ENCODE assay signal across 11 mouse cellular contexts in genomic region chr8:83693609-83694236, GRCm38 (mm10). TPM values are rescaled to one million over a fixed set of nuclear protein-coding genes. Genes with fewer than 3 reads are reported as not detected.
DNase-seq lines count a peak whose midpoint lies in the region; ATAC-seq and TF ChIP-seq lines count a peak whose summit lies in the region.
"Had no signal": no experiment of that assay in that cellular context is flagged by ENCODE, and none has a peak within 500 bp of the region (broad histone marks: within the 10 kb centered on the region; RNA-seq: fewer than 3 reads in every experiment).

No protein-coding gene starts in this region.

- H3K9me3 ChIP-seq in forebrain, postnatal 0 days (ENCODE audit: low read length), result no peaks in the 10 kb centered on the region

- no peak for TF ChIP-seq EP300 in heart, adult 2 months (IDR thresholded peaks at IDR 0.05; ENCODE audit: insufficient read depth, low read depth, low read length)

- ATAC-seq in forebrain, postnatal 0 days, result no peak
- ATAC-seq: hindbrain, postnatal 0 days had no signal

- TF ChIP-seq POLR2A in heart, adult 2 months (IDR thresholded peaks at IDR 0.05; ENCODE audit: insufficient read depth, low read depth, low read length), result no peak
- no peak for TF ChIP-seq POLR2A in cortical plate, adult 2 months (IDR thresholded peaks at IDR 0.05; ENCODE audit: extremely low read depth, insufficient read depth, low read length)

- DNase-seq in heart, adult 2 months, result peak; percentile 57 to 69
- DNase-seq in heart, postnatal 10 days, result no peak
- peak; percentile 41 for DNase-seq in CD4-positive helper T cell, adult 2 months (ENCODE audit: low read depth, low spot score)
- peak; percentile 63 for DNase-seq in lung, postnatal 36 days
- DNase-seq in layer of hippocampus, adult 18-20 months (ENCODE audit: low spot score in 2 of 2), result no peak
- no peak for DNase-seq in forebrain, postnatal 0 days
- DNase-seq in frontal cortex, postnatal 10 days (ENCODE audit: low spot score in 2 of 2), result no peak
- DNase-seq: cerebellum, adult 11-12 months had no signal

- WGBS in heart, adult 2 months, result 50% methylated on average over 10 of the region's 10 CpGs
- WGBS in forebrain, postnatal 0 days, result 89% methylated on average over 10 of the region's 10 CpGs

- peaks cover 25% of the 10 kb centered on the region for H3K4me1 ChIP-seq in heart, adult 2 months (ENCODE audit: control insufficient read depth, insufficient read depth, low read length)
- peaks cover 23% of the 10 kb centered on the region for H3K4me1 ChIP-seq in cortical plate, adult 2 months (ENCODE audit: control insufficient read depth, insufficient read depth, low read length)
- H3K4me1 ChIP-seq in forebrain, postnatal 0 days (ENCODE audit: insufficient read depth), result peaks cover 11% of the 10 kb centered on the region

- no peaks in the 10 kb centered on the region for H3K27me3 ChIP-seq in heart, adult 2 months (ENCODE audit: control insufficient read depth, insufficient read depth, low read length)
- no peaks in the 10 kb centered on the region for H3K27me3 ChIP-seq in forebrain, postnatal 0 days (ENCODE audit: insufficient read depth, low read length)

- no peak overlapping the region for H3K9ac ChIP-seq in heart, adult 2 months (ENCODE audit: low read depth, low read length)
- no peak overlapping the region for H3K9ac ChIP-seq in forebrain, postnatal 0 days

- H3K4me2 ChIP-seq in forebrain, postnatal 0 days (ENCODE audit: low read depth), result no peak overlapping the region

- intact Hi-C loops in heart, adult 2 months (cut with DNase I), result no loop called here
- intact Hi-C loops in heart, postnatal 10 days (cut with DNase I), result no loop called here

- no peak overlapping the region for H3K4me3 ChIP-seq in heart, adult 2 months
- H3K4me3 ChIP-seq in cortical plate, adult 2 months (ENCODE audit: insufficient read depth, low read length), result no peak overlapping the region
- no peak overlapping the region for H3K4me3 ChIP-seq in forebrain, postnatal 0 days (ENCODE audit: low read depth, low read length)
- H3K4me3 ChIP-seq: myocyte had no signal

- TF ChIP-seq CTCF in heart, adult 2 months (IDR thresholded peaks at IDR 0.05), result no peak
- no peak for TF ChIP-seq CTCF in cortical plate, adult 2 months (IDR thresholded peaks at IDR 0.05; ENCODE audit: extremely low read depth, insufficient read depth, low read length)
- no peak for TF ChIP-seq CTCF in forebrain, postnatal 0 days (IDR thresholded peaks at IDR 0.05; ENCODE audit: low read depth)

- H3K36me3 ChIP-seq in heart, adult 2 months (ENCODE audit: control insufficient read depth, insufficient read depth, low read length), result peaks cover 2% of the 10 kb centered on the region; the same call in 1 of the 2 replicates
- peaks cover 31% of the 10 kb centered on the region for H3K36me3 ChIP-seq in forebrain, postnatal 0 days (ENCODE audit: insufficient read depth)

- H3K27ac ChIP-seq in heart, adult 2 months, result peak overlapping the region; percentile 40; the same call in 1 of the 2 replicates
- H3K27ac ChIP-seq in cortical plate, adult 2 months (ENCODE audit: insufficient read depth, low read length), result peak overlapping the region; percentile 16; the same call in 1 of the 2 replicates
- H3K27ac ChIP-seq in forebrain, postnatal 0 days (ENCODE audit: low read depth, low read length), result no peak overlapping the region
- H3K27ac ChIP-seq: hindbrain, postnatal 0 days had no signal

- peaks cover 2% of the 10 kb centered on the region; the same call in 1 of the 2 replicates for H3K79me2 ChIP-seq in heart, adult 2 months (replicated peaks; ENCODE audit: control insufficient read depth, insufficient read depth, low read length)

RNA-seq across cellular contexts. Expression of gene Pkn1, which starts 5.3 kb away (rescaled TPM):
- total RNA-seq in heart, adult 2 months (2021), result 10 to 100 TPM; 51.1 to 55.6 TPM
- 53.7 and 59.5 TPM in 2 replicates for polyA plus RNA-seq in heart, adult 2 months (2012; rRNA removed)
- 10 to 100 TPM; 58.9 to 66.7 TPM for total RNA-seq in heart, postnatal 10 days (2021)
- 60.8 and 70.2 TPM in 2 replicates for polyA plus RNA-seq in cortical plate, adult 2 months (2012; rRNA removed)
- total RNA-seq in layer of hippocampus, adult 18-20 months (2021), result 10 to 100 TPM; 43.5 to 46.1 TPM
- total RNA-seq in forebrain, postnatal 0 days (2014; rRNA removed), result 70.8 and 72.6 TPM in 2 replicates
- polyA plus RNA-seq in forebrain, postnatal 0 days (2015; fragmentation: Nextera tagmentation; extraction: Ambion mirVana), result 18.5 and 25.2 TPM in 2 replicates

RNA-seq across cellular contexts. Expression of gene Ddx39, which starts 21.3 kb away (rescaled TPM):
- total RNA-seq in heart, adult 2 months (2021), result 10 to 100 TPM; 15.7 to 17.7 TPM
- 18.0 and 27.3 TPM in 2 replicates for polyA plus RNA-seq in heart, adult 2 months (2012; rRNA removed)
- total RNA-seq in heart, postnatal 10 days (2021), result 10 to 100 TPM; 37.5 to 38.4 TPM
- 26.5 and 29.0 TPM in 2 replicates for polyA plus RNA-seq in cortical plate, adult 2 months (2012; rRNA removed)
- total RNA-seq in layer of hippocampus, adult 18-20 months (2021), result 10 to 100 TPM; 14.9 to 16.8 TPM
- total RNA-seq in forebrain, postnatal 0 days (2014; rRNA removed), result 54.1 and 58.4 TPM in 2 replicates
- polyA plus RNA-seq in forebrain, postnatal 0 days (2015; fragmentation: Nextera tagmentation; extraction: Ambion mirVana), result 76.3 and 79.5 TPM in 2 replicates

RNA-seq across cellular contexts. Expression of gene Ptger1, which starts 27.2 kb away (rescaled TPM):
- under 1 TPM; 0.37 to 0.39 TPM for total RNA-seq in heart, adult 2 months (2021)
- polyA plus RNA-seq in heart, adult 2 months (2012; rRNA removed), result 0.41 and 0.79 TPM in 2 replicates
- under 1 TPM; 0.20 to 0.53 TPM for total RNA-seq in heart, postnatal 10 days (2021)
- 1.6 and 2.2 TPM in 2 replicates for polyA plus RNA-seq in cortical plate, adult 2 months (2012; rRNA removed)
- under 1 TPM; 0.57 to 0.79 TPM for total RNA-seq in layer of hippocampus, adult 18-20 months (2021)
- total RNA-seq in forebrain, postnatal 0 days (2014; rRNA removed), result 0.46 and 0.57 TPM in 2 replicates
- 0.20 and 0.27 TPM in 2 replicates for polyA plus RNA-seq in forebrain, postnatal 0 days (2015; fragmentation: Nextera tagmentation; extraction: Ambion mirVana)

RNA-seq across cellular contexts. Expression of gene Gipc1, which starts 41.2 kb away (rescaled TPM):
- total RNA-seq in heart, adult 2 months (2021), result 10 to 100 TPM; 23.8 to 25.6 TPM
- polyA plus RNA-seq in heart, adult 2 months (2012; rRNA removed), result 22.3 and 27.7 TPM in 2 replicates
- total RNA-seq in heart, postnatal 10 days (2021), result 10 to 100 TPM; 46.1 to 48.7 TPM
- polyA plus RNA-seq in cortical plate, adult 2 months (2012; rRNA removed), result 93.6 and 94.6 TPM in 2 replicates
- 10 to 100 TPM; 52.1 to 59.2 TPM for total RNA-seq in layer of hippocampus, adult 18-20 months (2021)
- total RNA-seq in forebrain, postnatal 0 days (2014; rRNA removed), result 77.8 and 85.3 TPM in 2 replicates
- polyA plus RNA-seq in forebrain, postnatal 0 days (2015; fragmentation: Nextera tagmentation; extraction: Ambion mirVana), result 119 and 135 TPM in 2 replicates

RNA-seq across cellular contexts. Expression of gene Adgre5, which starts 47.4 kb away (rescaled TPM):
- total RNA-seq in heart, adult 2 months (2021), result 10 to 100 TPM; 44.6 to 46.4 TPM
- polyA plus RNA-seq in heart, adult 2 months (2012; rRNA removed), result 73.1 and 73.9 TPM in 2 replicates
- 10 to 100 TPM; 66.0 to 68.1 TPM for total RNA-seq in heart, postnatal 10 days (2021)
- 25.9 and 26.9 TPM in 2 replicates for polyA plus RNA-seq in cortical plate, adult 2 months (2012; rRNA removed)
- total RNA-seq in layer of hippocampus, adult 18-20 months (2021), result 10 to 100 TPM in 1 of 2 experiments, 1 to 10 TPM in 1; 8.8 to 10.5 TPM
- 9.2 and 9.9 TPM in 2 replicates for total RNA-seq in forebrain, postnatal 0 days (2014; rRNA removed)
- polyA plus RNA-seq in forebrain, postnatal 0 days (2015; fragmentation: Nextera tagmentation; extraction: Ambion mirVana), result 6.7 and 9.2 TPM in 2 replicates

Comparison
In these comparisons a context has a peak if more than half of its experiments do, and no peak if none do; other contexts are left out.
1. DNase-seq: peak in heart, adult 2 months (2 of 2), CD4-positive helper T cell, adult 2 months (single experiment) and lung, postnatal 36 days (single experiment); none in heart, postnatal 10 days (0 of 2), layer of hippocampus, adult 18-20 months (0 of 2), forebrain, postnatal 0 days (single experiment) and frontal cortex, postnatal 10 days (0 of 2).